Mouse (Mus musculus): Measurements from ENCODE around the gene Nr2f1. TPM values are rescaled to one million over a fixed set of nuclear protein-coding genes. Genes with fewer than 3 reads are reported as not detected.

Gene Nr2f1
- total RNA-seq, 2 experiments from 2014 or later, result 89.4 to 98.1 TPM

DNA sequence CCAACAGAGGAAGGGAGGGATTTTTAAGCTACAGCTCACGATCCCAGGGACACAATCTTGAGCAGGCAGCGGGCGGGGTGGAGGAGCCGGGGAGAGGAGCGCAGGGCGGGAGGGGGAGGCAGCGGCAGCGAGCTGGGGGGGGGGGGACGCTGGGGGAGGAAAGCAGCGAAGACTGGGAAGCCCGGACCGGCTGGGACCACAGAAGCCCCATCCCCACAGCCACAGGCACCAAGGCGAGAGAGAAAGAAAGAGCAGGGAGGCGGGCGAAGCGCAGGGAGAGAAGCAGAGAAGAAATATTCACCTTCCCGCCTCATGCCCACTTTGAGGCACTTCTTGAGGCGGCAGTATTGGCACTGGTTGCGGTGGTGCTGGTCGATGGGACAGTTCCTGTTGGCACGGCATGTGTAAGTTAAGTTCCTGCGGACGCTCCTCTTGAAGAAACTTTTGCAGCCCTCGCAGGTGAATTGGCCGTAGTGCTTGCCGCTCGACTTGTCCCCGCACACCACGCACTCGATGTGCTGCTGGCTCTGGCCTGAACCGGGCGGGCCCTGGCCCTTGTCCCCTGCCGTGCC is 1.7 kb downstream of the Nr2f1 start:
- peak in 1 of 2 experiments; percentile 28 for DNase-seq (ENCODE audit: low spot score in 2 of 2)
- TF ChIP-seq CTCF (conservative IDR thresholded peaks at IDR 0.05), result no peak
- H3K27ac ChIP-seq, result peak overlapping the region; percentile 97
- peak overlapping the region; percentile 85 for H3K4me3 ChIP-seq

DNA sequence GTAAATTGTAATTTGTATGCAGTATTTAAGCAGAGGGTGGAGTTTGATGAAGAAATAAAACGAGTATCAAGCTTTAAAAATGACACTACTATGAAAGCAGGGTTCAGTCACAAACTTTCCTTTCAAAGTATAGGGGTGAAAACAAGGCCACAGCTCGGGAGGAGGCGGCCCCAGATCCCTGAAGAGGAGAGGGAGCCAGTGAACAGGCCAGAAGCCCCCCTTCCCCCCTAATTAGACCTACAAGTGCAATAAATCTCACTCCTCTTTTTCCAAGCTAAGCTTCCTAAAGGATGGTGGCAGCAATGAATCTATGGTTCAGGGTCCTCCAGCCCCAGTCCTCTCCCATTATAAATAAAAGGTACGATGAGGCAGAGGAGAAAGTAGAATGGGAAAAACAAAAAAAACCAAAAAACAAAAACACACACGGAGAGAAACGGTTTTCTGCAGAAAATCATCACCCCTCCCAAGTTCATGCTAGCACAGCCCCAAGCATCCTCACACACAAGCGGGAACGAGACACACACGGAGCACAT is 2.2 kb downstream of the Nr2f1 start:
- no peak for TF ChIP-seq CTCF (conservative IDR thresholded peaks at IDR 0.05)

DNA sequence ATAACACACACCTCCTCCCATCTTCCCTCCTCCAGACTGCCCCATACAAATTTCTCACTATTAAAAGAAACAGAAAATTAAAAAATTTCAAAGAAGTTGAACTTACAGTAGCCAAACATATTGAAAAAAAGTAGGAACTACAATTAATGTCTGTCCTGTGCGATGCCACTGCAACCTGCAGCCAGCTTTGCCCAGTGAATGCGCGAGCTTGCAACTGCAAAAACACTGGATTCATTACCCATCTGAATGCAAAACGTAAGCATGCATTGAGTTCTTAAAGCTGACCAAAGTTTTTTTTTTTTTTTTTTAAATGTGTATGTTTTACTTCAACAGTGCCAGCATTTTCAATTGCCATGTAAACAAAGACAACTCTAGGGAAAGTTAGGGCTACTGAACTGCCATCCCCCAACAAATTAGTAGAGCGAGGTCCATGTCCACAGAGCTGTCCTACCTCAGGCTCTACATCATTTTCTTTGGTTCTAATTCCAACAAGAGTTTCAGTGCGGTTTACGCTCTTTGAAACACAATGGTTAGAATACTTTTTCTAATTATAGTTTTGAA is 3.2 kb downstream of the Nr2f1 start:
- H3K4me3 ChIP-seq, result peak overlapping the region; percentile 85
- H3K27ac ChIP-seq, result peak overlapping the region; percentile 97
- DNase-seq (ENCODE audit: low spot score in 2 of 2), result peak in 1 of 2 experiments; percentile 18
- TF ChIP-seq CTCF (conservative IDR thresholded peaks at IDR 0.05), result no peak

More for the DNA sequence above, 2.2 kb downstream of the Nr2f1 start:
- Histone ChIP-seq H3K27ac (peak overlapping the region; percentile 97), H3K4me3 (peak overlapping the region; percentile 85)
- DNase-seq (ENCODE audit: low spot score in 2 of 2), result peak in 1 of 2 experiments; percentile 13

DNA sequence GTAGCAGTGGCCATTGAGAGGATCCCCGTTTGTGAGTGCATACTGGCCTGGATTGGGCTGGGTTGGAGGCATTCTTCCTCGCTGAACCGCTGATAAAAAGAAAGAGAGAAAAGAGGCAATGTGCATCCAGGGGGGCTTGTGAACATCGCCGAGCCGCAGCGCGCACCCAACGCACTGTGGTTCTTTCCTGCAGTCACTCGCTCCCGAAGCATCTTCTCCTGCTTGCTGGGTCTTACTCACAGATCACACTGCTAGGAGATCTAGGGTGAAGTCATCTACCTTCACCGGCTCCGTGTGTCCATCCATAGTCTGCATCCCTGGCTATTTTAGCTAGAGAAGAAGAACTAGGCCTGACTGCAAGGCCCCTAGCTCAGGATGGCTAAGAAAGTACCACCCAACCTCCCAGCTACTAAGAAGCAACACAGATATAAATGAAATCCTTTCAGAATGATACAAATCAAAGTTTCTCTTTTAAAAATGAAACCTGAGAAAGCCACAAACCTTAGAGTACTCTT is 3.9 kb downstream of the Nr2f1 start:
- H3K27ac ChIP-seq, result peak overlapping the region; percentile 97
- DNase-seq (ENCODE audit: low spot score in 2 of 2), result no peak
- H3K4me3 ChIP-seq, result peak overlapping the region; percentile 85
- no peak for TF ChIP-seq CTCF (conservative IDR thresholded peaks at IDR 0.05)

DNA sequence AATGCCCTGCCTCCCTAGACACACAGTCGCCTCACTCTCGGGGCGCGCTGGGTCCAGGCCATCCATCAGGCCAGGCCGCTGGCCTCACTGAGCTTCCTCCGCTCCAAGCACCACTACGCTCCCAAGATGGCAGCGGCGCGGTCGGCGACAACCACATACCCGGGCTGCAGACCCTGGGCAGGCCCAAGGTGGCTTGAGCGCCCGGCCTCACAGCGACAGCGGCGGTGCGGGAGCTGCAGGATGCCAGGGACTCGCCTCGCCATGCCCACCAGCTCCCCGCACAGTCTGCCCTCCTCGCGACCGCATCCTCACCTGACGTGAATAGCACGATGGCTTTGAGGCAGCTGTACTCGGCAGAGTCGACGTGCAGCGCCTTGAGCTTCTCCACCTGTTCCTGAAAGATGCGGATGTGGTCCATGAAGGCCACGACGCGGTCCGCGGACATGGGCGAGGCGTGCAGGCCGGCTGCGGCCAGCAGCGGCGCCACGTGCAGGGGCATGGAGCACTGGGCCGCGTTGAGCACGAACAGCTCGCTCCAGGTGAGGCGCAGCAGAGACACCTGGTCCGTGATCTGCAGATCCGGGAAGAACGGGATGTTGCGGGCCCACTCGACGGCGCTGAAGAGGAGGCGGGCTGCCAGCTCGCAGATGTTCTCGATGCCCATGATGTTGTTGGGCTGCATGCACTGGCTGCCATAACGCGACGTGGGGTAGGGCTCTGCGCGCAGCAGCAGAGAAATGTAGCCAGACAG is 4.5 kb downstream of the Nr2f1 start:
- TF ChIP-seq CTCF (conservative IDR thresholded peaks at IDR 0.05), result no peak
- peak overlapping the region; percentile 97 for H3K27ac ChIP-seq
- DNase-seq (ENCODE audit: low spot score in 2 of 2), result peak in 1 of 2 experiments; percentile 34
- peak overlapping the region; percentile 85 for H3K4me3 ChIP-seq

DNA sequence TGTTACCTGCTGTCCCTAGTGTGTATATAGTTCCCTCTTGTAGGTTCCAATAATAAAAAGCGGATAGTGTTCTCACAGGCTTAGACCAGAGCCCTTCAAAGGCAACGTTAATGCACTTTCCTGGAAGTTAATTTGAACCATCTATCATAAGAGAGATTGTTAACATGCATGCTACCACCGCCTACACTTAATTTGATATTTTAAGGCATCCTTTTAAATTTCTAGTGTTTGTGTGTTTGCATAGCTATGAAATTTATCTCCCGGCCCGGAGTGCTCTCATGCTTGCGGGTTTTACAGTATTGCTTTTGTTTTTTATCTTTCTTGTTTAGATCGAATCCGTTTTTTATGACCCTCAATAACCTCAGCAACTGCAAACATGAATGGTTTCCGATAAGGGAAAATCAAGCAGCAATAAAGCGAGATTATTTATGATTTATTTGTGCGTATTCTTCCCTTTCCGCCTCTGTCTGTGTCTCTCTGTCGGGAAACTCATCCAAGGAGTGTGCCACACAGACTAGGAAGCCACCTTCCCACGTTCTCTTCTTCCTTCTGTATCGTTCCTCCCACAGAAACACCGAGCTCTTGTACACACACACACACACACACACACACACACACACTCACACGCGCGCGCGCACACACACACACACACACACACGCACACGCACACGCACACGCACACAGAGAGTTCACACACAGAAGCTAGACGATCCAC is 5.3 kb downstream of the Nr2f1 start:
- DNase-seq (ENCODE audit: low spot score in 2 of 2), result no peak
- Histone ChIP-seq H3K27ac (peak overlapping the region; percentile 97), H3K4me3 (peak overlapping the region; percentile 85)
- no peak for TF ChIP-seq CTCF (conservative IDR thresholded peaks at IDR 0.05)

DNA sequence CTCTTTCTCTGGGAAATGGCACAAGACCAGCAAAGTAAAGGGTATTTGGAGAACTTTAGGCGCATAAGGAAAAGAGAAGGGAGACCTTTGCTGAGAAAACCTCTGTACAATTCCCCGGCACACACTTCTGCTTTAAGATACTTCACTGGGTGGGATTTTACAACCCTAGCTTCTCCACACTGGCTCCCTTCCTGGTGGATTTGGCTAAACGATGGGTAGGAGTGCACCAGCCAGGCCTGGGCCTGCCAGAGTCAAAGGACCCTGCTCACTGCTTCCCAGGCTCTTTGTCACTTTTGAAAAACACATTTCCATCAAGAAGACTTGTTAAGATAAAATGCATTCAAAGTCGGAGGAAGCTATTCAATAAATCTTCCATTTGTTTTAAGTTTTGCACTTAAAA is 6.3 kb downstream of the Nr2f1 start:
- H3K27ac ChIP-seq, result peak overlapping the region; percentile 97
- no peak for DNase-seq (ENCODE audit: low spot score in 2 of 2)

DNA sequence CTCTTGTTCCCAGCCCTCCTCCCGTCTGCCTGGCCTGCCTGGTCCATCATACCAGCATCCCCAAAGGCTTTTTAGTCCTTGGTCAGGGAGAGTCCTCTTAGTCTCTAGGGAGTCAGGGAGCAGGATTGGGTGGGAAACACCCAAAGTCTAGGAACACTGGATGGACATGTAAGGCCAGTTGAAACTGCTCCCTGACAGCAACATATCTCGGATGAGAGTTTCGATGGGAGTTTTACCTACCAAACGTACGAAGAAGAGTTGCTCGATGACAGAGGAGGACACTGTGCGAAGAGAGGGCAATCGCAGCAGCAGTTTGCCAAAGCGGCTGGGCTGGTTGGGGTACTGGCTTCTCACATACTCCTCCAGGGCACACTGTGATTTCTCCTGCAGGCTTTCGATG is 10.0 kb downstream of the Nr2f1 start:
- no peak for DNase-seq (ENCODE audit: low spot score in 2 of 2)
- peak overlapping the region; percentile 26 for H3K4me3 ChIP-seq
- no peak for TF ChIP-seq CTCF (conservative IDR thresholded peaks at IDR 0.05)
- peak overlapping the region; percentile 75 for H3K27ac ChIP-seq

More for the DNA sequence above, 6.3 kb downstream of the Nr2f1 start:
- TF ChIP-seq CTCF (conservative IDR thresholded peaks at IDR 0.05), result no peak
- peak overlapping the region; percentile 85 for H3K4me3 ChIP-seq

DNA sequence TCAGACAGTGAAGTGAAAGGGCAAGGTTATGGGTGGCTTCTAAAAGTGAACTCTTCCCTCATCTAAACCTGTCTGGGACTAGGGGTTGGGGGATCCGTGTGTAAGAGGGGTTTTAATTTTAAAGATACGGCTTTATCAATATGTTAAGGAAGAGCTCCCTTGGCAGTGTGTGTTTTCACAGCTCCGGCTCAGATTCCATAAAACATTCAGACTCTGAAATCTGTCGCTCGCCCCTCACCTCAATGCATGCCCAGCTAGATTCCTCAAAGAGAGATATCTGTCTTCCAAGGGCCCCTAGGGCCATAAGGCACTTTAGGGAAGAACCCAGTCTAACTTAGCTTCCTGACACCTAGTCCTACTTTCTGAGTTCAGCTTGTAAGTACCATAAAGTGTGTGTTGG is 11.7 kb downstream of the Nr2f1 start:
- TF ChIP-seq CTCF (conservative IDR thresholded peaks at IDR 0.05), result no peak
- H3K4me3 ChIP-seq, result no peak overlapping the region
- DNase-seq (ENCODE audit: low spot score in 2 of 2), result no peak

DNA sequence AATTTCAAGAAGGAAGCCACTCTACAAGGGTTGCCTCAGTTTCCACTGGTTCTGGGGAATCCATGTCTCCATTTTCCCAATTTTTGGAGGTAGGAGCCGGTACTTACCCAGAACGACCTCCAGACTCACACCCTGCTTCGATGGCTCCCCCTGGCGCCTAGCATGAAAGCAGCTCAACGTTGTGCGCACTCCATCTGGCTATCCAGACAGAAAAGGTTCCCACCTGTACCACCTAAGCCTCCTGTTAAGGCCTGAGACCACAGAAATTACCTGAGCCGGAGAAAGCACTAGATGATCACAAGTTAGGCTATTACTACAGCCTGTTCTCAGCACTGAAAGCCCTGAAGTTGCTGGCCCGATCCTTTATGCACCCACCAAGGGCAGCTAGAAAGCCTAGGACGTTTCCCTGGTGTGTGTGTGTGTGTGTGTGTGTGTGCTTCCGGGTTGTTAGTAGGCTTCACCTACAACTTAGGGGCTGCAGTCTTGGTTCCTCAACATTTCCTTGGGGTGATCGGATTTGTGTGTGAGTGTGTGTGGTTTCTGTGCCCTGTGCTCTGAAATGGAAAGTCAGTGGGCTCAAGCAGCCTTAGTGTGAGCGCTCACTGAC is 13.1 kb downstream of the Nr2f1 start:
- no peak overlapping the region for H3K4me3 ChIP-seq
- peak overlapping the region; percentile 61 for H3K27ac ChIP-seq
- no peak for DNase-seq (ENCODE audit: low spot score in 2 of 2)
- TF ChIP-seq CTCF (conservative IDR thresholded peaks at IDR 0.05), result peak; percentile 75

More for the DNA sequence above, 11.7 kb downstream of the Nr2f1 start:
- H3K27ac ChIP-seq, result peak overlapping the region; percentile 61

DNA sequence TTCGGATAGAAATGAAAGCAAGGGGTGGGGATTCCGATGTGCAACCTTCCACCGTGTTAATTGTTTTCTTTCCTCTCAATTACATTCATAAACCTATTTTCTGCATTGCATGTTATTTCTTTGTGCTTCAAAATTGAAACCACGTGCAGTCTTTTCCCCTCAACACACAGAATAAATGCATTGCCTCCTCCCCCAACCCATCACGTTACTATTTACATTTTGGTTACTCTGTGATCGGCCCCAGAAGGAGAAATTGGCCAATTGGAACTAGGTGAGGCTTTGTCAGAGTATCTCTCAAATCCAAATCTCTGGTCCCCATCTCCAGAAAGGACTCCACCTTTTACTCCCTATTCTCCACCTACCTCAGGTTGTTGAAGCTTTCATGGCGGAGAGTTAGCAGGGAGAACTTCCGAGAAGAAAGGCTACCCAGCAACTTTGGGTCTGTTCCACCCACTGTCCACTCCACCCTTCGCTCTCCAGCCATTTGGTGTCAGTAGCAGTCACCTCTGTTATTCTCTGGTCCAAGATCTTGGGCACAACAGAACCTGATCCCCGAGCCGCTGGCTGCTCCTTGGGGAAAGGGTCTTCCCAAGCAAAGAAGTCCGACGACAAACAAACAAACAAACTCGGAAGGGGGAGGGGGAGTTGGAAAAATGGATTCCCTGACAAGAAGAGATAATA is 14.6 kb downstream of the Nr2f1 start:
- Histone ChIP-seq H3K4me3 (peak overlapping the region; percentile 1; the same call in 1 of the 2 replicates), H3K27ac (peak overlapping the region; percentile 64; the same call in 1 of the 2 replicates)
- TF ChIP-seq CTCF (conservative IDR thresholded peaks at IDR 0.05), result no peak
- no peak for DNase-seq (ENCODE audit: low spot score in 2 of 2)

Measured in layer of hippocampus, adult 2 months (tissue).